Mouse (Mus musculus) brown adipose tissue, adult 24 weeks (tissue): Measurements from ENCODE around the gene Prodh2. TPM values are rescaled to one million over a fixed set of nuclear protein-coding genes. Genes with fewer than 3 reads are reported as not detected.
A peak's percentile ranks its signal among the peaks of the same experiment; 100 is the strongest.

ENCODE experiments used
- H3K27ac ChIP-seq: fragments of 200-500 bp; replicated peaks from 2 replicates; pipeline ENCODE4 v1.5.1; 2012; ENCODE audit warnings: low read depth, mild to moderate bottlenecking, low read length
- H3K4me1 ChIP-seq: fragments of 200-500 bp; 2 replicates; pipeline ENCODE4 v1.6.1; 2012; ENCODE audit warnings: low read length, mixed read lengths; ENCODE audit not compliant: control insufficient read depth, insufficient read depth, insufficient read length
- H3K4me3 ChIP-seq: fragments of 200-500 bp; 2 replicates; pipeline ENCODE4 v1.5.1; 2012; ENCODE audit warnings: low read depth, mild to moderate bottlenecking, low read length, moderate library complexity; ENCODE audit not compliant: insufficient read depth
- polyA plus RNA-seq: library from polyadenylated mRNA; stranded (reverse); fragments of >200 nt; gene quantifications from 2 replicates; pipeline ENCODE4 v1.2.4, GENCODE M21; 2012; ENCODE audit not compliant: missing spikeins, insufficient read depth, insufficient read length

Gene Prodh2
- not detected in 2 replicates for polyA plus RNA-seq

DNA sequence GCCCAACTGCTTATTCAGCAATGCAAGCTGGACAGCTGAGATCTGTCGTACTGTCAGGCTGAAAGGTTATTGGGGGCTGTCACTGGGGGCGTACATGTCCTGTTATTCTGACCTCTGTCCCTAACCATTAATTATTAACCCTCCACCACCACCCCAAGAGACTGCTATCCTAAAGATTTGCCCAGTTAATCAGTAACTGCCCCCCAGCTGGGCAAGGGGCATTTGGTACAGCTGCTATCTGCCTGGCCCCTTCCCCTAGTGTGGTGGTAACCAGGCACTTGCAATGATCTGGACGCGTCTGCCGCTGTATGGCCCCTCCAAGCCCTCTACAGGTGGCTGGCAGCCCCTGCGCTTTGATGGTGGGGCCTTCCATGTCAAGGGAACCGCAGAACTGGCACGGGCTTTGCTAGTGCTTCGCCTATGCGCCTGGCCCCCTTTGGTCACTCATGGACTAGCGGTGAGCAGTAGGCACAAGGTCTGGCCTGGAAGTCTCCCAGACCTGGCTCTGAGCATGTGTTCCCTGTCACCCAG, at the start of gene Prodh2:
Gene Prodh2, plus strand, starts transcription at position 222 of the 531 bp plus-strand sequence.
- no peak within 1 kb of the TSS for H3K27ac ChIP-seq
- no peak within 1 kb of the TSS for H3K4me3 ChIP-seq
- H3K4me1 ChIP-seq, result no peaks in the 10 kb centered on the region

DNA sequence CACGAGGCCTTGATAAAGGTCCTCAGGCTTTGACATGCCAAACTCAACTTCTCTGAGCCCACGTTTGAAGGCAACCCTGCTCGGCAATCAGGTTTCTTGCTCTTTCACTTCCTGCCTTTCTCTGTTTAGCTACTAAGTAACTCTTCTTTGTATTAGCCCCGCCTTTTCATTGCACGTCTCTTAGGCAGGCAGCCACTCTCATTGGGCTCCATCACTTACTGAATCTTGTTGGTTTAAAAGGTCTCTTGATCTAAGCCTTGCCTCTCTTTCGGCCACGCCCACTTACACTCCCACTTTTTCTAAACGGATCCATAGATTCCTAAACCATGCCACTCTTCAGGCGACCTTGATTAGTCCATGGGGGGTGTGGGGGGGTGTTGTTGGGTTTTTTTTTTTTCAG, 49.7 kb upstream of the Prodh2 start:
- Histone ChIP-seq H3K27ac (no peak overlapping the region), H3K4me3 (no peak overlapping the region), H3K4me1 (no peaks in the 10 kb centered on the region)

- peak overlapping the region; percentile 66 for H3K4me3 ChIP-seq
- no peak overlapping the region for H3K27ac ChIP-seq
- H3K4me1 ChIP-seq, result no peaks in the 10 kb centered on the region
Observed at GRCm38 (mm10) chr7:30444154-30444970, 49.1 kb upstream of the Prodh2 start.

- peak within 1 kb of the TSS; percentile 66 for H3K4me3 ChIP-seq
- H3K27ac ChIP-seq, result no peak within 1 kb of the TSS
- no peaks in the 10 kb centered on the region for H3K4me1 ChIP-seq
Observed at GRCm38 (mm10) chr7:30444971-30445751, 48.3 kb upstream of the Prodh2 start, which contains the start of gene Aplp1. Gene Aplp1, minus strand, starts transcription at chr7:30445535.

DNA sequence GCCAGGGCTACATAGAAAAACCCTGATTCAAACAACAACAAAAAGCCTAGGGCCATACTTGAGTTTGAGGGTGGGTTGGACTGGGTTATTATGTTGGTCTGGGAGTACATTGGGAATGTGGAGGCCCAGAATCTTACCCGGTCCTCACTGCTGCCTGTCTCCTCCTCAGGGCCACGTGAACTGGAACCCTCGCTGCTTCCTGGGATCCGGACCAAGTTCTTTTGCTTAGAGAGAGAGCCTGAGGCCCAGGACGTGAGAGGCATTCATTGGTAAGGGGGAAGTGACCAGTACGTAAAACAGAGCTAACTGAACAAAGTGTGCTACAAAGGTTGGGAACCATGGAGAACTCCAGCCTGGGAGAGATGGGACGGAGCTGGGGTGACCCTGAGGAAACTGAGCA, 43.2 kb upstream of the Prodh2 start:
- Histone ChIP-seq H3K4me3 (no peak overlapping the region), H3K4me1 (no peaks in the 10 kb centered on the region), H3K27ac (no peak overlapping the region)

GRCm38 (mm10) chr7:30453327-30453726, 40.1 kb upstream of the Prodh2 start:
- no peak overlapping the region for H3K27ac ChIP-seq
- H3K4me3 ChIP-seq, result no peak overlapping the region
- no peaks in the 10 kb centered on the region; the same call in 1 of the 2 replicates for H3K4me1 ChIP-seq

DNA sequence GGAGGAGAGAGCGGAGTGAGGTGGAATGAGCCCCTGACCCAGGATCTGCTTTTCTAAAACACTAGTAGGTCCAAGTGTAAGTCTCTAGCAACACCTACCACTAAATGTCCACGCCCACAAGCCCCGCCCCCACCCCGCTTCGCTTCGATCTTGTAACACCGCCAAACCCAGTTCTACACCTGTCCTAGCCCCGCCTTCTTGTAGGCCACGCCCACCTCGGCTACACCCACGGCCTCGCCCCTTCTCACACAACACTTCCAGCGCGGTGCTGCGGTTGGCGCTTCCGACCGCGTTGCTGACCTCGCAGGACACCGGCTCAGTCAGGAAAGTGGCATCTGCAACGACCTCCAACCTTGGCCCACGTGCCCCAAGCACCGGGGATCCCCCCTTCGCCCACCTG, 39.7 kb upstream of the Prodh2 start:
- Histone ChIP-seq H3K27ac (no peak overlapping the region), H3K4me3 (no peak overlapping the region), H3K4me1 (no peaks in the 10 kb centered on the region; the same call in 1 of the 2 replicates)

- no peak overlapping the region for H3K27ac ChIP-seq
- no peak overlapping the region for H3K4me3 ChIP-seq
- H3K4me1 ChIP-seq, result no peaks in the 10 kb centered on the region; the same call in 1 of the 2 replicates
Observed at GRCm38 (mm10) chr7:30454259-30454658, 39.2 kb upstream of the Prodh2 start.

- H3K4me3 ChIP-seq, result no peak overlapping the region
- no peaks in the 10 kb centered on the region; the same call in 1 of the 2 replicates for H3K4me1 ChIP-seq
- no peak overlapping the region for H3K27ac ChIP-seq
Observed at GRCm38 (mm10) chr7:30456487-30456886, 36.9 kb upstream of the Prodh2 start.

DNA sequence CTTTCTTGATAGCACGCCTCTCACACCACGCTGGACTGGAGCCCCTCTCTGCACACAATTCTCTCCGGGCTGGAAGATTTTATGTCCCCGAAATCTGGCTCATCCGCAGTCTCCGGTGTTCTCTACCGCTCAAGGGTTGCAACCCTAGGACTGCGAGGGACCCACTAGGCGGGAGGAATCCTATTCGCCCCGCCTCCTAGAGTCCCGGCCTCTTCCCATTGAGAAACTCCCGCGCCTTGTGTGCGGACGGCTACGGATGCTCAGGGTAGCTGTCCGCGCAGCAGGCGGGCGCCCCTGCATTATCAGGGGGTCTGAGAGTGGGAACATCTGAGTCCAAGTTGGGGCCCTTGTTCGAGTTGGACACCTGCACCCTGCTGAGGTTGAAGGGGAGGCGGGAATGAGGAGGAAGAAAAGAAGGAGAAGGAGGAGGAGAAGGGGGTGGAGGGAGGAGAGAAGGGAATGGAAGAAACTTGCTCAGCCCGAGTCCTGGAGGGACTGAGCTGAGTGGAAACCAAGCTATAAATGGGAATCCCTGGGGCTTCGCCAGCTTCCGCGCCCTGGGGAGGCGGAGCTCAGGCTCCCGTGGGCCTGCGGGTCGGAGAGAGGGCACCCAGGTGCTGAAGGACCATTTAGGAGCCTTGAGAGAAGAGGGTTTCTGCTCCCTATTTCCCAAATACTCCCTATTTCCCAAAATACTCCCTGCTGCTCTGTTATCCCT, 36.4 kb upstream of the Prodh2 start:
- Histone ChIP-seq H3K4me1 (no peaks in the 10 kb centered on the region; the same call in 1 of the 2 replicates), H3K4me3 (no peak overlapping the region), H3K27ac (no peak overlapping the region)

- no peak within 1 kb of the TSS for H3K27ac ChIP-seq
- no peak within 1 kb of the TSS for H3K4me3 ChIP-seq
- no peaks in the 10 kb centered on the region; the same call in 1 of the 2 replicates for H3K4me1 ChIP-seq
Observed at GRCm38 (mm10) chr7:30457629-30458330, 35.6 kb upstream of the Prodh2 start, which contains the start of the genes Kirrel2 and Nphs1. Gene Kirrel2, minus strand, starts transcription at chr7:30457690. Gene Nphs1, plus strand, starts transcription at chr7:30458315.

GRCm38 (mm10) chr7:30459484-30459883, 33.9 kb upstream of the Prodh2 start:
- no peak overlapping the region for H3K4me3 ChIP-seq
- H3K27ac ChIP-seq, result no peak overlapping the region
- H3K4me1 ChIP-seq, result no peaks in the 10 kb centered on the region; the same call in 1 of the 2 replicates

DNA sequence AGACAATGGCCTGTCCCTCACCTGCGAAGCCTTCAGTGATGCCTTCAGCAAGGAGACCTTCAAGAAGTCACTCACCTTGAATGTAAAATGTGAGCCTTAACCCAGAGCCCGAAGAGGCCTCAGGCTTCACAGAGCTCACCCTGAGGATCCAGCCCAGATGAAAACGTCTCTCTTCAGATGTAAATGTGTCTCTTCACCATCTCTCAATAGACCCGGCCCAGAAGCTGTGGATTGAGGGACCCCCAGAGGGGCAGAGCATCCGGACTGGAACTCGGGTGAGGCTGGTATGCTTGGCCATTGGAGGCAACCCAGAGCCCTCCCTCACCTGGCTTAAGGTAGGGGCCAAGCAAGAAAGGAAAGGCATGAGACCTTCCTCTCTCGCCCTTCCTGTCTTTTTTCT, 29.9 kb upstream of the Prodh2 start:
- Histone ChIP-seq H3K4me3 (no peak overlapping the region), H3K4me1 (no peaks in the 10 kb centered on the region), H3K27ac (no peak overlapping the region)

- Histone ChIP-seq H3K4me1 (no peaks in the 10 kb centered on the region), H3K27ac (no peak overlapping the region), H3K4me3 (no peak overlapping the region)
Observed at GRCm38 (mm10) chr7:30463996-30464395, 29.4 kb upstream of the Prodh2 start.
